Mouse (Mus musculus): ENCODE data around the gene Gpx8. TPM values are rescaled to one million over a fixed set of nuclear protein-coding genes. Genes with fewer than 3 reads are reported as not detected.
A peak's percentile ranks its signal among the peaks of the same experiment; 100 is the strongest.

The Gpx8 gene
- polyA plus RNA-seq, 1 experiment from 2014 or later = 147 TPM

- Histone ChIP-seq H3K9me3 (replicated peaks; ENCODE audit: control insufficient read depth, low read length) (no peaks in the 10 kb centered on the region), H3K27ac (ENCODE audit: low read depth, low read length) (no peak overlapping the region), H3K4me1 (ENCODE audit: control insufficient read depth, insufficient read depth, low read length) (no peaks in the 10 kb centered on the region), H3K9ac (ENCODE audit: low read depth, low read length) (no peak overlapping the region), H3K27me3 (ENCODE audit: control insufficient read depth, insufficient read depth, low read length) (no peaks in the 10 kb centered on the region), H3K36me3 (ENCODE audit: control insufficient read depth, insufficient read depth, low read length) (no peaks in the 10 kb centered on the region), H3K4me2 (no peak overlapping the region), H3K4me3 (ENCODE audit: low read depth, low read length) (no peak overlapping the region)
- no peak for ATAC-seq (replicated peaks; ENCODE audit: insufficient number of reproducible peaks, low FRiP score, low TSS enrichment)
- WGBS (ENCODE audit: insufficient replicate concordance) = 76% methylated on average over 6 of the region's 6 CpGs
Measured at GRCm38 (mm10) chr13:113061746-113062145, 15.5 kb upstream of the Gpx8 start.

- Histone ChIP-seq H3K27me3 (ENCODE audit: control insufficient read depth, insufficient read depth, low read length) (no peaks in the 10 kb centered on the region), H3K36me3 (ENCODE audit: control insufficient read depth, insufficient read depth, low read length) (no peaks in the 10 kb centered on the region), H3K4me3 (ENCODE audit: low read depth, low read length) (no peak overlapping the region), H3K4me1 (ENCODE audit: control insufficient read depth, insufficient read depth, low read length) (no peaks in the 10 kb centered on the region), H3K4me2 (no peak overlapping the region), H3K9me3 (replicated peaks; ENCODE audit: control insufficient read depth, low read length) (no peaks in the 10 kb centered on the region), H3K9ac (ENCODE audit: low read depth, low read length) (no peak overlapping the region), H3K27ac (ENCODE audit: low read depth, low read length) (no peak overlapping the region)
- 34% methylated on average over 8 of the region's 8 CpGs for WGBS (ENCODE audit: insufficient replicate concordance)
- ATAC-seq (replicated peaks; ENCODE audit: insufficient number of reproducible peaks, low FRiP score, low TSS enrichment) = no peak
Measured at GRCm38 (mm10) chr13:113055826-113056225, 9.6 kb upstream of the Gpx8 start.

DNA sequence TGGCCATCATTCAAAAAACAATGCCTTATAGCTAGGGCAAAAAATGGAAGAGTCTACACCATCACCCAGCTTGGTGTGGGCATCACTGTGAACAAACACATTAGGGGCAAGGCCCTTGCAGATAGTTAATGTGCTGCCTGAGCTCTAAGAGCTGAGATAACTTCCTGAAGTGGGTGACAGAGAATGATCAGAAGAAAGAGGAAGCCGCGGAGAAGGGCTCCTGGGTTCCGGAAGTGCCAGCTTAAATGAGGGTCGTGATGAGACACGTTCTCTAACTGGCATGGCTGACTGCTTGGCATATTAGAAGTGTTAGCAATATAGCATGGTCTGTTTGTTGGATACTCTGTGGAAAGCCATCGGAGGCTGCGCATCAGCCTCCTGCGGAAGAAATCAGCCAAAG is 8.0 kb upstream of the Gpx8 start:
- H3K36me3 ChIP-seq (ENCODE audit: control insufficient read depth, insufficient read depth, low read length) = no peaks in the 10 kb centered on the region
- H3K4me2 ChIP-seq = no peak overlapping the region
- no peaks in the 10 kb centered on the region for H3K9me3 ChIP-seq (replicated peaks; ENCODE audit: control insufficient read depth, low read length)
- no peak overlapping the region for H3K27ac ChIP-seq (ENCODE audit: low read depth, low read length)
- no peak overlapping the region for H3K4me3 ChIP-seq (ENCODE audit: low read depth, low read length)
- no peak for ATAC-seq (replicated peaks; ENCODE audit: insufficient number of reproducible peaks, low FRiP score, low TSS enrichment)
- no peak overlapping the region for H3K9ac ChIP-seq (ENCODE audit: low read depth, low read length)
- H3K4me1 ChIP-seq (ENCODE audit: control insufficient read depth, insufficient read depth, low read length) = no peaks in the 10 kb centered on the region
- WGBS (ENCODE audit: insufficient replicate concordance) = 82% methylated on average over 8 of the region's 8 CpGs
- H3K27me3 ChIP-seq (ENCODE audit: control insufficient read depth, insufficient read depth, low read length) = no peaks in the 10 kb centered on the region

DNA sequence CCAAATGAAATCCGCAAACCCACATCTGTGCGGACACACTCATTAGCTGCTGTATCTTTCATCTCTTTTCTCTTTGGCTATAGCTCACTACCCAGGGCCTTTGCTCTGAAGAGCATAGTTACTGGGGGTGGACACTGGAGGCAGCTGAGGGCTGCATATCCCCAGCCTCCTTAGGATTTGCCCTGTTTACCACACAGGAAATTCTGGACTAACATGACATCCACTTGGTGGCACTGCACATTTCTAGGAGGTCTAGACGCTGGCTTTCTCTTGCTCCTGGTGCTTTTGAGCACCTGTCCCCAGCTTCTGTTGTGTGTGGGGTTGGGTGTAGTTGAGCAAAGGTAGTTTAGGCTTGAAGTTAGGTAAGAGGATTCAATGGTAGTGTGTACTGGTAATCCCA is 1.4 kb upstream of the Gpx8 start:
- ATAC-seq (replicated peaks; ENCODE audit: insufficient number of reproducible peaks, low FRiP score, low TSS enrichment) = no peak
- no peak overlapping the region for H3K27ac ChIP-seq (ENCODE audit: low read depth, low read length)
- 72% methylated on average over 3 of the region's 3 CpGs for WGBS (ENCODE audit: insufficient replicate concordance)
- no peaks in the 10 kb centered on the region for H3K9me3 ChIP-seq (replicated peaks; ENCODE audit: control insufficient read depth, low read length)
- H3K36me3 ChIP-seq (ENCODE audit: control insufficient read depth, insufficient read depth, low read length) = no peaks in the 10 kb centered on the region
- H3K4me2 ChIP-seq = no peak overlapping the region
- H3K4me1 ChIP-seq (ENCODE audit: control insufficient read depth, insufficient read depth, low read length) = no peaks in the 10 kb centered on the region
- no peak overlapping the region for H3K4me3 ChIP-seq (ENCODE audit: low read depth, low read length)
- H3K27me3 ChIP-seq (ENCODE audit: control insufficient read depth, insufficient read depth, low read length) = no peaks in the 10 kb centered on the region
- H3K9ac ChIP-seq (ENCODE audit: low read depth, low read length) = no peak overlapping the region

GRCm38 (mm10) chr13:113047018-113047417 is 808 bp upstream of the Gpx8 start:
- H3K9ac ChIP-seq (ENCODE audit: low read depth, low read length) = no peak overlapping the region
- no peak overlapping the region for H3K4me2 ChIP-seq

GRCm38 (mm10) chr13:113045458-113046110 is 626 bp downstream of the Gpx8 start:
- no peaks in the 10 kb centered on the region for H3K36me3 ChIP-seq (ENCODE audit: control insufficient read depth, insufficient read depth, low read length)
- ATAC-seq (replicated peaks; ENCODE audit: insufficient number of reproducible peaks, low FRiP score, low TSS enrichment) = no peak
- peak overlapping the region; percentile 82 for H3K9ac ChIP-seq (ENCODE audit: low read depth, low read length)
- H3K4me2 ChIP-seq = peak overlapping the region; percentile 67
- no peaks in the 10 kb centered on the region for H3K9me3 ChIP-seq (replicated peaks; ENCODE audit: control insufficient read depth, low read length)
- H3K27me3 ChIP-seq (ENCODE audit: control insufficient read depth, insufficient read depth, low read length) = no peaks in the 10 kb centered on the region
- peak overlapping the region; percentile 68 for H3K4me3 ChIP-seq (ENCODE audit: low read depth, low read length)
- H3K27ac ChIP-seq (ENCODE audit: low read depth, low read length) = peak overlapping the region; percentile 66
- WGBS (ENCODE audit: insufficient replicate concordance) = 15% methylated on average over 18 of the region's 18 CpGs
- H3K4me1 ChIP-seq (ENCODE audit: control insufficient read depth, insufficient read depth, low read length) = peaks cover 4% of the 10 kb centered on the region

More at GRCm38 (mm10) chr13:113047018-113047417, 808 bp upstream of the Gpx8 start:
- Histone ChIP-seq H3K27ac (ENCODE audit: low read depth, low read length) (no peak overlapping the region), H3K4me1 (ENCODE audit: control insufficient read depth, insufficient read depth, low read length) (no peaks in the 10 kb centered on the region), H3K9me3 (replicated peaks; ENCODE audit: control insufficient read depth, low read length) (no peaks in the 10 kb centered on the region), H3K36me3 (ENCODE audit: control insufficient read depth, insufficient read depth, low read length) (no peaks in the 10 kb centered on the region), H3K27me3 (ENCODE audit: control insufficient read depth, insufficient read depth, low read length) (no peaks in the 10 kb centered on the region), H3K4me3 (ENCODE audit: low read depth, low read length) (no peak overlapping the region)
- ATAC-seq (replicated peaks; ENCODE audit: insufficient number of reproducible peaks, low FRiP score, low TSS enrichment) = no peak

- Histone ChIP-seq H3K36me3 (ENCODE audit: control insufficient read depth, insufficient read depth, low read length) (no peaks in the 10 kb centered on the region), H3K27ac (ENCODE audit: low read depth, low read length) (no peak overlapping the region), H3K4me3 (ENCODE audit: low read depth, low read length) (peak overlapping the region; percentile 68), H3K9ac (ENCODE audit: low read depth, low read length) (0 out of 2 replicates have a peak overlapping the region, but pooled peaks have one; percentile 35), H3K9me3 (replicated peaks; ENCODE audit: control insufficient read depth, low read length) (no peaks in the 10 kb centered on the region), H3K4me1 (ENCODE audit: control insufficient read depth, insufficient read depth, low read length) (peaks cover 4% of the 10 kb centered on the region), H3K4me2 (peak overlapping the region; percentile 67), H3K27me3 (ENCODE audit: control insufficient read depth, insufficient read depth, low read length) (no peaks in the 10 kb centered on the region)
- ATAC-seq (replicated peaks; ENCODE audit: insufficient number of reproducible peaks, low FRiP score, low TSS enrichment) = no peak
- WGBS (ENCODE audit: insufficient replicate concordance) = 66% methylated on average over 3 of the region's 3 CpGs
Measured at GRCm38 (mm10) chr13:113044876-113045275, 1.3 kb downstream of the Gpx8 start.

- Histone ChIP-seq H3K4me1 (ENCODE audit: control insufficient read depth, insufficient read depth, low read length) (peaks cover 4% of the 10 kb centered on the region; the same call in 1 of the 2 replicates), H3K9ac (ENCODE audit: low read depth, low read length) (no peak overlapping the region), H3K4me2 (peak overlapping the region; percentile 99), H3K27ac (ENCODE audit: low read depth, low read length) (no peak overlapping the region), H3K4me3 (ENCODE audit: low read depth, low read length) (peak overlapping the region; percentile 59), H3K36me3 (ENCODE audit: control insufficient read depth, insufficient read depth, low read length) (no peaks in the 10 kb centered on the region), H3K27me3 (ENCODE audit: control insufficient read depth, insufficient read depth, low read length) (peaks cover 39% of the 10 kb centered on the region), H3K9me3 (replicated peaks; ENCODE audit: control insufficient read depth, low read length) (no peaks in the 10 kb centered on the region)
- peak; percentile 67; the same call in 1 of the 2 replicates for ATAC-seq (replicated peaks; ENCODE audit: insufficient number of reproducible peaks, low FRiP score, low TSS enrichment)
- WGBS (ENCODE audit: insufficient replicate concordance) = 0% methylated on average over 4 of the region's 4 CpGs
Measured at GRCm38 (mm10) chr13:113035852-113036251, 10.4 kb downstream of the Gpx8 start.

DNA sequence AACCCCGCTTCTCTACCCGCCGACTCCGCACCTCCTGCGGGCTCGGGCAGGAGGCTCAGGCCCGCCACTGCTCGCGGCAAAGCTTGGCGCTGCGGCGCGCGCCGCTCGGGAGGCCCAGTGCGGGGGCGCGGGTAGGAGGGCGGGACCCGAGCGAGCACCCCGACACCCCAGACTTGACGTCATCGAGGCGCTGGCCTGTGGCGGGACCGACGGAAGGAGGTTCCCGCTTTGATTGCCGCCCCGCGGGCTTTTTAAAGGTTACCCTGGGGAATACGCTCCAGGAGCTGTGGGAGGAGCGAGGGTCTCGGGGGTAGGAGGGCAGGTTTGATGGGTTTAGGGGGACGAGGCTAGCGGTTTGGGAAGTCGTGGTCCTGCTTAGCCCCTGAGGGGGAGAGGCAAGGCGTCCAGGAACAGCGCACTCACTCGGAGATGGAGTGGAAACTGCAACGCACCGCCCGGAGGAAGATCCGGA is 11.2 kb downstream of the Gpx8 start, which contains the start of gene Cdc20b:
Cdc20b (plus strand) TSS at position 162 of the 472 bp plus-strand sequence.
- H3K9me3 ChIP-seq (replicated peaks; ENCODE audit: control insufficient read depth, low read length) = no peaks in the 10 kb centered on the region
- peak within 1 kb of the TSS; percentile 59 for H3K4me3 ChIP-seq (ENCODE audit: low read depth, low read length)
- under 1% methylated on average over 46 of the region's 46 CpGs for WGBS (ENCODE audit: insufficient replicate concordance)
- ATAC-seq (replicated peaks; ENCODE audit: insufficient number of reproducible peaks, low FRiP score, low TSS enrichment) = no peak
- peaks cover 42% of the 10 kb centered on the region for H3K27me3 ChIP-seq (ENCODE audit: control insufficient read depth, insufficient read depth, low read length)
- H3K27ac ChIP-seq (ENCODE audit: low read depth, low read length) = no peak within 1 kb of the TSS
- peaks cover 4% of the 10 kb centered on the region; the same call in 1 of the 2 replicates for H3K4me1 ChIP-seq (ENCODE audit: control insufficient read depth, insufficient read depth, low read length)
- H3K36me3 ChIP-seq (ENCODE audit: control insufficient read depth, insufficient read depth, low read length) = no peaks in the 10 kb centered on the region
- H3K9ac ChIP-seq (ENCODE audit: low read depth, low read length) = peak within 1 kb of the TSS; percentile 60; the same call in 1 of the 2 replicates
- peak within 1 kb of the TSS; percentile 99 for H3K4me2 ChIP-seq
